Mouse (Mus musculus) liver, embryonic 14.5 days (tissue): Measurements from ENCODE around the gene Itpkb.

ENCODE experiments used
- CTCF ChIP-seq: IDR thresholded peaks from 2 replicates; pipeline ENCODE4 v1.5.1; 2016; ENCODE audit warnings: antibody characterized with exemption, low read depth, control low read depth
- EP300 ChIP-seq: IDR thresholded peaks from 2 replicates; pipeline ENCODE4 v1.6.1; 2016; ENCODE audit warnings: antibody characterized with exemption, low read depth

GRCm38 (mm10) chr1:180423931-180424330, 93.6 kb downstream of the Itpkb start:
- TF ChIP-seq CTCF, result no peak
- no peak for TF ChIP-seq EP300
